Mouse (Mus musculus): ENCODE measurements around the gene Mark3.

Gene Mark3

GRCm38 (mm10) chr12:111560286-111560685, 14.0 kb upstream of the Mark3 start:
- no peak for DNase-seq (ENCODE audit: low spot score)

DNA sequence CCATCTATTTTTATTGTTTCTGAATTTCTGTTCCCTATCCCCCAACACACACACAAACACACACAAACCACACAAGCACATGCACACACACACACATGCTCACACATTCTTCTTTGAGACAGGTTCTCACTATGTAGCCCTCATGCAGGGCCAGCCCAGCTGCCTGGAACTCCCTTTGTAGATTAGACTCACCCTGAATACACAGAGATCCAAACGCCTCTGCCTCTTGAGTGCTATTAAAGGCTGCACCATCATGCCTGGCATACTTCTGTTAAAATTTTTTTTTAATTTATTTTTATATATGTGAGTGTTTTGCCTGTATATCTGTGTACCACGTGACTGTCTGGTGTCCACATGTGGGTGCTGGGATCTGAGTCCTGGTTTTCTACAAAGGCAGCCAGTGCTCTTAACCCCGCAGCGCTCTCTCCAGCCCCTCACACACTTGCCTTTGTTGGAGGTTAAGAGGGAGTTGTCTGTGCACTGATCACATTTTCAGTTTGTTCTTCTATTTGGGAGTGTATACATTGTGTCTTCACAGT, 12.0 kb upstream of the Mark3 start:
- DNase-seq (ENCODE audit: low spot score), result no peak

GRCm38 (mm10) chr12:111563076-111563629, 11.2 kb upstream of the Mark3 start:
- no peak for DNase-seq (ENCODE audit: low spot score)

- DNase-seq (ENCODE audit: low spot score), result no peak
These were observed 9.0 kb upstream of the Mark3 start for GRCm38 (mm10) chr12:111565363-111565762.

GRCm38 (mm10) chr12:111568836-111569235, 5.5 kb upstream of the Mark3 start:
- DNase-seq (ENCODE audit: low spot score), result no peak

- DNase-seq (ENCODE audit: low spot score), result no peak
These were observed 1.9 kb upstream of the Mark3 start for GRCm38 (mm10) chr12:111572406-111572805.

DNA sequence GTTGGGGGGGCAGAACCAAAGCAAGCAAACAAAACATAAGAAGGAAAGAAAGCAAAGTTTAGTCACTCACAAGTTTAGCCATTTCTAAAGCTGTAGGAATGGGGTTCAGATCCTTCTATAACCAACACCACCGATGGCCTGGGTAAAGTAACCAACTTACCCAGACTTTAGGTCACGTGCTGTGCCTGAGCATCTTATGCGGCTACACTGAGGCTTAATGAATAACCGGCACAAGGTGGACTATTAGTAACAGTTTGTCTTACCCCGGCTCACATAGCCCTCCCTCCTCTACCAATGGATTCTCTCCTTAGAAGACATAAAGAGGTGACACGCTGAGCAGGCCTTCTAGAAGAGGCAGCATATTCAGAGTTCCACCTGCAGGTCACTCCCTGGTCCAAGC, 1.0 kb upstream of the Mark3 start:
- DNase-seq (ENCODE audit: low spot score), result no peak

- peak; percentile 60 for DNase-seq (ENCODE audit: low spot score)
These were observed 840 bp downstream of the Mark3 start for GRCm38 (mm10) chr12:111574887-111575838.

- DNase-seq (ENCODE audit: low spot score), result no peak
These were observed 8.7 kb downstream of the Mark3 start for GRCm38 (mm10) chr12:111583058-111583457.

DNA sequence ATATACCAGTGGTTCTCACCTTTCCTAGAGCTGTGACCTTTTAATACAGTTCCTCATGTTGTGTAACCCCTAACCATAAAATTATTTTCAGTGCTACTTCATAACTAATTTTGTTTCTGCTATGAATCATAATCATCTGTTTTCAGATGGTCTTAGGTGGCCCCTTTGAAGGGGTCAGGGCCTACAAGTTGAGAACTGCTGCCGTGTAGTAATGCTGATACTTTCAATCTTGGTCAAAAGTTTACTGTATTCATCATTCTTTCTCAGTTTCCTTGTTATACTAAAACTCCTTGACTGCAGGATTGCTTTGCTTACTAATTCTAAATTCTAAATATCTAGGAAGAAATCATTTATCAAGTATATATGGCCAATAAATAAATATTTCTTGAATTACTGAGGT, 10.1 kb downstream of the Mark3 start:
- no peak for DNase-seq (ENCODE audit: low spot score)

- no peak for DNase-seq (ENCODE audit: low spot score)
These were observed 12.9 kb downstream of the Mark3 start for GRCm38 (mm10) chr12:111587252-111587651.

- DNase-seq (ENCODE audit: low spot score), result no peak
These were observed 18.2 kb downstream of the Mark3 start for GRCm38 (mm10) chr12:111592407-111593021.

GRCm38 (mm10) chr12:111593775-111594174, 19.5 kb downstream of the Mark3 start:
- DNase-seq (ENCODE audit: low spot score), result no peak

DNA sequence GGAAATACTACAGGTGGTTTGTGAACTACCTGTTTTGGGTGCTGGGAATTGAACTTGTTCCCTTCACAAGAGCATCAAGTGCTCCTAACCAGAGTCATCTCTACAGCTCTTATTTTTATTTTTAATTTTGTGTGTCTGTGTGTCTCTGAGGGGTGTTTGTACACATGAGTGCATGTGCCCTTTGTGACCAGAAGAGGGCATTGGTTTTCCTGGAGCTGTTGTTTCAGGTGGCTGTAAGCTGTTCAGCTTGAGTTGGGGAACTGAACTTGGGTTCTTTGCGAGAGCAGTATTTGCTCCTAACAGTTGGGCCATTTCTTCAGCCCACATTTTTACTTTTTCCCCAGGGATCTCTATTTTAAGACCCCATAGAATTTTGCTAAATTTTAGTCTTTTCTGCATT, 23.0 kb downstream of the Mark3 start:
- no peak for DNase-seq (ENCODE audit: low spot score)

- no peak for DNase-seq (ENCODE audit: low spot score)
These were observed 24.6 kb downstream of the Mark3 start for GRCm38 (mm10) chr12:111598902-111599301.

DNA sequence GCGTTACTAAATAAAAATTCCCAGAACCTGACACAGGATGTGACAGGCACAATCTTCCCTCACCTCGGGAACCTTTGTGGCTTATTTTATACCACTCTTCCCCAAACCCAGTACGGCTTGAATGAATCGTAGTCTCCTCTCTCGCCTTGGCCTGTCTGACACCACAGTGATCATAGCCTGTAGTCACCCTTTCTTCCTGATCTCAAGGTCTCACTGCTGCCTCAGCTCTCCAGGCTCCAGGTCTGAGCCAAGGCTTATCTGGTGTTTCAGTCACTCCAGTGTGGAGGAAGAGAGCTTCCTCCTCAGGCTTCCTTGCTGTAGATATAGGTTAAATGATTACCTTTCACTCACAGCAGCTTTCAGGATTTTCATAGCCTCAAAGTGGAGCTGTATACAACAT, 25.3 kb downstream of the Mark3 start:
- DNase-seq (ENCODE audit: low spot score), result no peak

DNA sequence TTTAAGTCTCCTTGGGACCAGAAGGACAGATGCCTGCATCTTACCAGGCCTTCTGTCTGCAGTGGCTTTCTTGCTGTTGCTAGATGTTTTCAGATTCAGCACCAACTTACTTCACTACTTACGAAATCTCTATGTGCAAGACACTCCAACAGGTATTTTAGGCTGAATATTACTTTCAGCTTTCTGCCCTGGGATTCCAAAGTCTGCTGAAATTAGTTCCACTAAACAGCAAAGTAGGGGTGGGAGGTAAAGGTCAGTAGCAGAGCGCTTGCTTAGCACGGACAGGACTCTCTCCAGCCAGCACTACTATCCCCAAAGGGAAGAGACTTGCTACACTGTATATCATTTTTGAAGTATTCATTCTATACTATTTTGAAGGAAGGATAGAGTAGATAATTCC, 29.5 kb downstream of the Mark3 start:
- DNase-seq (ENCODE audit: low spot score), result no peak

DNA sequence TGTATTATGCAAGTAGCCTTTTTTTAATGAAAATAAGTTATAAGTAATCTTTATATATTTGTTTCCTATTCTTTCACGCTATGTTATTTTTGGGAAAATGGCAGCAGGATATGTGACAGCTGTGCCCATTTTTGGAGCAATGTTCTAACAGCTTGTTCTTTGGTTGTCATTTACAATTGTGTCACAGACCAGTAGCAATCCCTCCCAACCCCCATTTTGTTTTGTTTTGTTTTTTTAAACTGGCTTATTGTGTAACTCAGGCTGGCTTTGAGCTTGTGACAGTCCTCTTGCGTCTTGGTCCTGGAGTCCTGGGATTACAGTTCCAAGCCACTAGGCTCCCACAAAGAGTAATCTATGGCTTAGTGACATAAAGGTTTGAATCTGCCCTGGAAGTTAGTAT, 31.3 kb downstream of the Mark3 start:
- no peak for DNase-seq (ENCODE audit: low spot score)

DNA sequence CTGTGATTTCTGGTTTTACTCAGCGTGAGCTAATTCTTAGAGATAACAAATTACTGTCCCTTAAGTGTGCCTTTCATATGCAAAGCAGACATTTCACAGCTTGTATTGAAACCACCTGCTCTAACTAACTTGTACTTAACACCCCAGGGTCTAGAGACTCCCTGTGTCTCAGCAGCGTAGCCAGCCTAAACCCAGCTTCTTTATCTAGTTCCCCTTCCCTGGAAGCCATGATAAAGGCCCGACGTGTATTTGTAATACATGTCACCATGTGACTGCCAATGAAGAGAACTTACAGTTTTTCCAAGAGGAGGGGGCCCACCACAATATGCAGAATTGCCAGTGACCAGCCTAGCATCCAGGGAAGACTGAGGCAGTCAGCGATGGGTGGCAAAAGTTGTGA, 33.7 kb downstream of the Mark3 start:
- DNase-seq (ENCODE audit: low spot score), result no peak

DNA sequence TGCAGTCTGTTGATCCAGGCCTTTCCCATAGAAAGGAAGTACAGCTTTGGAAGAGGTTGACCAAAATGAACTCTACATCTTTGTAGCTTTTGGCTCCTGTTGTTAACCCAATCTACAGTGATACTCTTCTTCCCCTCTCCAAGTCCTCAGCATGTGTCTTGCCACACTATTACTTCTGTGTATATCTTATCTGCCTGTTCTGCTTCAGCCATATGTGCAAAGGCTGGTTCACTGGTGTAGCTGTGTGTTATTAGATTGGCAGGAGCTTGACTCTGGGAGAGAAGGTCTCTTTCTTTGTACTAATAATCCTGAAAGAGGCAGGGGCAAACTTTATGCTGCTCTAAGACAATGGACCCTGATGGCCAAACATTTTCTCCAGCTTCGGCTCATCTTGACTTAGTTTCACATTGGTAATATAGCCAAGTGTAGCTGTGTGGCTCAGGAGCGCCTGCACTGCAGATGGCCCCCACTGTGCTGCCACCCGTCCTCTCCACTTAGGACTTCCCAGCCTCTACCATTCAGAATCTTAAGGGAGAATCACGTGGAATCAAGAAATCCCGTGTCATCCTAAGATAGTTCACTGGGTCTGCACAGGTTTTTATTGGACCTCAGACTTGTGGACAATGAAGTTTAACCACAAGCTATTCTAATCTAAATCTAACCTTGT, 40.3 kb downstream of the Mark3 start:
- no peak for DNase-seq (ENCODE audit: low spot score)

GRCm38 (mm10) chr12:111618266-111618665, 43.9 kb downstream of the Mark3 start:
- no peak for DNase-seq (ENCODE audit: low spot score)

- DNase-seq (ENCODE audit: low spot score), result peak; percentile 83
These were observed 73.8 kb downstream of the Mark3 start for GRCm38 (mm10) chr12:111648061-111648645.
